Mouse (Mus musculus) mouse embryonic stem cell (cell line): ENCODE data around the gene Plcb3.

ENCODE experiments used
- in situ Hi-C, 2 experiments: fragments of 300-500 bp; cut with MboI; formaldehyde crosslinking; loops; 1 replicate in 1 of 2; 3 replicates in 1 of 2; pipeline ENCODE4 v1.14.3; 2019 to 2020; ENCODE audit warnings: low sequenced_read_pairs in 2 of 2, low pct_unique_long_range_greater_than_20kb in 1 of 2, mixed read lengths in 1 of 2; ENCODE audit not compliant: unreplicated experiment in 1 of 2

Gene Plcb3

DNA sequence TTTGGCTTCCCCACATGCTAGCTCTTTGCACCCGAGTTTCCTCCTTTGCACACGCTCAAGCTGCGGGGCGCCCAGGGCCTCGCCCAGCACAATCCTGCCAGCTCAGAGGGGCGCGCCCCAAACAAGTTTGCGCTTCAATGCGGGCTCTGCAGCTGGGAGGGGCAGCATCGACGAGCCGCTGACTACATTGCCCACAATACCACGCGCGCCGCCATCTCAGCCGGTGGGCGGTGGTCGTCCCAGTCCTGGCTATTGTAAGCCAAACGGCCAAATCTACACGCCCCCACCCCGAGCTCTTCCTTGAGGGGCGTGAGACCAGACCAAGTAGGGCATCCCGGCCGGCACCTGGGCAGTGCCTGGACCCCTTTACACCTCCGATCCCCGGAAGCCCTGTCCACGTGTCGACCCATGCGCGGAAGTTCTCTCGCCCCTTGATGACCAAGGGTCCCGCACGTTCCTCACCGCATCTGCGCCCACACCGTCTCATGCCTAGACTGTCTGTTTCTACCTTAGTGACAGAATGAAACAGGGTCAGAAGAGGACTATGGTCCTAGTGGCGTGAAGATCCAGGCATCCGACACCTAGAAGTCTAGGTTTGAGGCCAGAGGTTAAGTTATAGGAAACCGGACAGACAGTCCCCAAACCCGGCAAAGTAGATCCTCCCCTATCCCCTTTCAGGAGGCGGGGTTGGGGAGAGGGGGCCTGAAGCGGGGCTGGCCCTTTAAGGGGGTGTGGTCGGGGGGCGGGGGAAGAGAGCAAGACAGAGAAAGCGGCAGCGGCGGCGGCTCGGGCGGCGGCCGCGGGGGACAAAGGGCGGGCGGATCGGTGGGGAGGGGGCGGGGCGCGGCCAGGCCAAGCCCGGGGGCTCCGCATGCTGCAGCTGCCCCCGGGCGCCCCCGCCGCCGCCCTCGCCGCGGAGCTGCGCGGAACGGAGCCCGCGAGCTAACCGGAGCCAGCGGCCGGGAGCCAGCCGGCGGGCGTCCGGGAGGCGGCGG, 1.8 kb downstream of the Plcb3 start, which contains the start of gene Ppp1r14b:
Ppp1r14b (plus strand) TSS at position 758 of the 995 bp plus-strand sequence.
- in situ Hi-C loops = no loop called here

DNA sequence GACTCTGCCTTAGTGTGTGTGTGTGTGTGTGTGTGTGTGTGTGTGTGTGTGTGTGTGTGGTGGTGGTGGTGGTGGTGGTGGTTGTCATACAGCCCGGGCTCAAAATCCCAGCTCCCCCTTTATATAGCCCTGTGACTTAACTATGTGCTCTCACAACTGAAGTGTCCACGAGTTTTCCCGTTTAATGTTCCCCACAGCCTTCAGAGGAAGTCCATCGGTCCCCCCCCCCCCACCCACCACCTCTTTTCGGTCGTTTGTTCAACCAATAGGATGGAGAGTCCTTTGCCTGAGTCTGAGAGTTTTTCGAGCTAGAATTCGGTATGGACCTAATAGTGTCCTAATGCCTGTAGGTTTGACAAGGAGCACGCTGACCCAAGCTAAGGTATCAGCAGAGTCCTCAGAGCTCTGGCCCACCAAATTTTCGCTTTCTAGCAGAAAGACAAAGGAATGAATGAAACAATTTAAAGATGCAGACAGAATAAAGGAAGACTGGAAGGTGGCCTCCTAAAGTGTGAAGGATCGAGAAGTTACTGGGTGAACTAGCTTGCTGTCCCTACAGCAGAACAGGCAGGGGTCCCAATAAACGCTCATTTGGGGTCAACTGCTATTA, 2.6 kb downstream of the Plcb3 start:
- in situ Hi-C loops = no loop called here

DNA sequence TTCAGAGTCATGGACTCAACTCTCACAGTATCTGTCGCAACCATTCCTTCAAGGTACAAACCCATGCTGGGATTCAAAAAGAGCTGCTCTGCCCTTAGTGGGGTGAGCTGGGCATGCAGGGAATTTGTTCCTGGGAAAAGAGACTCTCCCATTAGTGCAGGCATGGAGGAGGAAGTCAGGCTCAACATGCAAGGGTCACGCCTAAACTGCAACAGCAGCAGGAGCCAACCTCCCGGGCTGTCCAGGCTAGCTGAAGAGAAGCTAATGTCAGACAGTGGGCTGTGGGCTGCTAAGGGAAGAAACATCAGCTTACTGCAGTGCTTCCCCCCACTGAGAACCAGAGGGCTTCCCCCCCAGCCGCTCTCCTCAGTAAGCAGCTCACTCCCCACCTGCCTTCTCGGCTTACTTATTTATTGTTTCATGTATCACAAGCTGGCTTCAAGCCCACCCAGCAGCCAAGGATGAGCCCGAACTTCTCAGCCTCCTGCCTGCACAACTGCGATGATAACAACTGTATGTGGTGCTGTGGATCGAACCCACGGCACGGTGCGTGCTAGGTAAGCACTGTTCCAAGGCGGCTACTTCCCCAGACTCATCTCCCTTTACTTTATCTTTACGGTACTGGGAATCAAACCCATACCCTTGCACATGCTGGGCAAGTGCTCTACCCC, 3.9 kb downstream of the Plcb3 start:
- in situ Hi-C loops = no loop called here

DNA sequence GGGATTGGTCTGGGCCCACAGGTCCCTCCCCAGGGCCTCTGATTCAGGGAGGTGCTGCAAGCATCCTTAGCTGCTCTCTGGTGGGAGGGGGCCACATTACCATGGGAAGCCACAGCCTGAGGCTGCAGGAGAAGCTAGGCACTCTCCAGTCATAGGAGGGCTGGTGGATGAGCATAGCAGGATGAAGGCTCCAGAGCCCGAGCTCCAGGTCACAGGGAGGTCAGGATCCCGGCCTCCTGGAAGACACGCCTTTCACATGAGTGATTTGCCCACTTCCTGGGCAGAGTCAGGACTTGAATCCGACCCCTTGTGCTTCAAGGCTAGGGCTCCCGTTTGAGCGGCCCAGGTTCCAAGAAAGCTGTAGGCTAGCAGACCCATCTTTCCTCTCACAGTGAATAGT, 4.6 kb downstream of the Plcb3 start:
- in situ Hi-C loops = no loop called here

GRCm38 (mm10) chr19:6970460-6971085, 5.7 kb downstream of the Plcb3 start:
- in situ Hi-C loops = no loop called here

- in situ Hi-C loops = no loop called here
Measured at GRCm38 (mm10) chr19:6969665-6970381, 6.4 kb downstream of the Plcb3 start.

- in situ Hi-C loops = no loop called here
Measured at GRCm38 (mm10) chr19:6969291-6969664, 7.0 kb downstream of the Plcb3 start.

- in situ Hi-C loops = no loop called here
Measured at GRCm38 (mm10) chr19:6968491-6969271, 7.6 kb downstream of the Plcb3 start.

- in situ Hi-C loops = no loop called here
Measured at GRCm38 (mm10) chr19:6956461-6956860, 19.8 kb downstream of the Plcb3 start.

DNA sequence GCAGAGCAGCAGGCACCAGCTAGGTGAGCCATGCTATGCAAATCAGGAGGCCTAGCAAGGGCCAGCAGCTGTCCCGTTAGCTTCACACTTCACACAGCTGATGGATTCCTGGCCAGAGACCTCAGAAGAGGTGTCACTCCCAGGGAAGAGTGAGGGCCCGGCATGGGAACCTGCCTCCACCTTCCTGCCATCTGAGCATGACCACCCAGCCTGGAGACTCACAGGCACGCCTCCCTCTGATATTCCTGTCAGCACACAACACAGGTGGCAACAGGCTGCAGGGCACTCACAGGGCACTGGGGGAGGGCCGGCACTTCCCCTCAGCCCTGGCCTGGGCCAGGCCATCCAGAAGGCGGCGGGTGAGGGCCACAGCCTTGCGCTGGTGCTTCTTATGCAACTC, 20.8 kb downstream of the Plcb3 start:
- in situ Hi-C loops = no loop called here

DNA sequence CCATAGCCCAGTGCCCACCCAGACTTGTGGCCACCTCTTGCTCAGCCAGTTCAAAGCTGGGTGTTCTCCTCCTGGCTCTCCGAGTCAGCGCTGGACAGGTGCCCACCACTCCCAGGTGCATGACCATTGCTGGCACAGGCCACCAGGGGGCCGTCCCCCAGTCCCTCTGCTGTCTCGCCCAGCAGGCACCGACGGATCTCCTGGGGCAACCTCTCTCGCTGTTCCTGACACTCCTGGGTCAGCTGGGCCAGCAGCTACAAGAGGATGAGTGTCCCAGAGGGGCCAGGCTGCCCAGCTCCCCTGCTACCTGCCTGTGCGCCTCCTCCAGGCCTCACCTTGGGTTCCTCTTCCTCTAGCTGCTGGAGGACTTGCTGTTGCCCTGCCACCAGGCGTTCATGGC, 22.2 kb downstream of the Plcb3 start:
- in situ Hi-C loops = no loop called here

DNA sequence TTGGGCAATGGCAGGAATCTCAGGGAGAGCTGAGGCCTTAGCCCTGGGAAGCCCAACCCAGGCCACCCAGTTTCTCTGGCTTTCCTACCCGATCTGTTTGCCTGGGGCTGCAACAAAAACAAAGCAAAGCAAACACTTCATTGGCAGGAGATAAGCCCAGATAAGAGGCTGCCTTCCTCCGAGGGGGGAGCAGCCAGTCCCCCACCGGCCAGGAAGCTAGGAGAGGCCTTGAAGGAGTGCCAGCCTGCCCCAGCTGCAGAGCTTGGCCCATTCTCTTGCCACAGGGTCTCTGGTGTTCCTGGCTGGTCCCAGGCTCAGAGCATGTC, 23.6 kb downstream of the Plcb3 start:
- in situ Hi-C loops = no loop called here

GRCm38 (mm10) chr19:6951994-6952711, 24.1 kb downstream of the Plcb3 start:
- in situ Hi-C loops = no loop called here

DNA sequence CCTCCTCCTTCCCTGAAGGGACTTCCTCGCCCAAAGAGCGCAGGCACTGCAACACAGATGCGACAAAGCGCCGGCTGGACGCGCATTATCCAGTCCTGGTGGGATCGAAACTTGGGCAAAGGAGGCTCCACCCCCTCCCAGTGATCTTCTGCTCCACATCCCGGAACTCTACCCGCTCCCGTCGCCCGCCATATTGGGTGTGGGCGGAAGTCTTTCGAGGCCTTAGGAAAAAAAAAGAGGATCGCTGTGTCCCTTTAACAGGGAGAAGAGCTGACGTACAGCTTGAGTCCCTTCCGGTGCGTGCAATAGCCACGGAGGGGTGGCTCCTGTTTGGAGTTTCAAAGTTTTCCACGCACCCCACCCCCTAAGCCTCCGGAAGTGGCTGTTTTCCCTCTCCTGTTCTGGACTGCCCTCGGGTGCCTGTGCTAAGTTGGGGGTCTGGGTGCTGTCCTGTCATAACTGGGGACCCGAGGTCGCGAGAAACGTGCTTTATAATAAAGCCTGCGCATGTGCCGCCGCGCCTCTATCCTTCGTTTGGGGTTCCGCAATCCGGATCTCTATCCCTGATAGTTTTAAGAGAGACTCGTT, 24.8 kb downstream of the Plcb3 start:
- in situ Hi-C loops = no loop called here

GRCm38 (mm10) chr19:6950613-6951153, 25.6 kb downstream of the Plcb3 start:
- in situ Hi-C loops = no loop called here

- in situ Hi-C loops = no loop called here
Measured at GRCm38 (mm10) chr19:6949951-6950350, 26.3 kb downstream of the Plcb3 start.

DNA sequence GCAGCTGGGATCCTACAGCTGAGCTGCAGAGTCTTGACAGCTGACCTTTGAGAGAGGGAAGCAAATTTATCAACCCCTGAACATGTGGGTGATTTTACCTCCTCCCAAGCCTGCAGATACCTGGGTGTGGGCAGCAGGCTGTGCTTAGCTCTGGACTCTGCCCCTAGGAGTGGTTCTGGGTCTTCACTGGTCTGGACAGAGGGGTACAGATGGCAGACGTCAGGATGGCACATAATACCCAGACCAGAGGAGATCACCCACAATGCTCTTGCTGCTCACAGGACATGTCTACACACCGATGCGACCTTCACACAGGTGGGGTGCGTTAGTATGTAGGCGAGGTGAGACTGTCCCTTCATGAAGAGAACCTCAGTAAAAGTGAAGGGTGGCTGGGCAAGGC, 26.7 kb downstream of the Plcb3 start:
- in situ Hi-C loops = no loop called here
